Mouse (Mus musculus) megakaryocyte, embryonic 14.5 days (primary cell): ENCODE data around the gene Olfr464.

Experiments
- FLI1 ChIP-seq: IDR thresholded peaks from 2 replicates; pipeline ENCODE4 v1.6.1; 2012; ENCODE audit warnings: low read length, inconsistent platforms, mixed read lengths
- GATA1 ChIP-seq: IDR thresholded peaks from 3 replicates; pipeline ENCODE4 v1.6.1; 2012; ENCODE audit warnings: mixed read lengths, low read length, inconsistent platforms, borderline replicate concordance

DNA sequence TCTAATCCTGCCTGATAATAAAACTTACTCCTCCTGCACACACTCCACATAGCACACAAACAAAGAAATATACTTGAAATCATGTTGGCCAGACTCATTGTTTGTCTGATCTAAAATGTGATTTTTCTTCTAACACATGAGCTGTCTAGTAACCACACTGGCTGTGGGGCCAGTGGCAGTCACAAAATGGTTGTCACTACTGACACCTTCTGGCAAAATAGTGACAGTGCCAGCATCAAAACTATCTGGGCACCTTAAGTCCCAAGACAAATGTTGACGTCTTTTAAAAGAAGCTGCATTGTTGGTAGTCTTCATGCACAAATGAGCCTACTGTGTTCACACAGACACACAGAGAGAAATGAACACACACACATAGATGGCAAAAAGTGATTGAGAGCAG is 34.4 kb upstream of the Olfr464 start:
- TF ChIP-seq GATA1 (no peak), FLI1 (no peak)
